Mouse (Mus musculus): ENCODE results near the gene Mef2c. TPM values are rescaled to one million over a fixed set of nuclear protein-coding genes. Genes with fewer than 3 reads are reported as not detected.

Mef2c gene
- total RNA-seq, 2 experiments from 2014 or later: 72.7 to 76.0 TPM

GRCm38 (mm10) chr13:83601741-83602140 lies 97.9 kb downstream of the Mef2c start:
- no peak for DNase-seq (ENCODE audit: low spot score)
- intact Hi-C loops (cut with DNase I): no loop called here

DNA sequence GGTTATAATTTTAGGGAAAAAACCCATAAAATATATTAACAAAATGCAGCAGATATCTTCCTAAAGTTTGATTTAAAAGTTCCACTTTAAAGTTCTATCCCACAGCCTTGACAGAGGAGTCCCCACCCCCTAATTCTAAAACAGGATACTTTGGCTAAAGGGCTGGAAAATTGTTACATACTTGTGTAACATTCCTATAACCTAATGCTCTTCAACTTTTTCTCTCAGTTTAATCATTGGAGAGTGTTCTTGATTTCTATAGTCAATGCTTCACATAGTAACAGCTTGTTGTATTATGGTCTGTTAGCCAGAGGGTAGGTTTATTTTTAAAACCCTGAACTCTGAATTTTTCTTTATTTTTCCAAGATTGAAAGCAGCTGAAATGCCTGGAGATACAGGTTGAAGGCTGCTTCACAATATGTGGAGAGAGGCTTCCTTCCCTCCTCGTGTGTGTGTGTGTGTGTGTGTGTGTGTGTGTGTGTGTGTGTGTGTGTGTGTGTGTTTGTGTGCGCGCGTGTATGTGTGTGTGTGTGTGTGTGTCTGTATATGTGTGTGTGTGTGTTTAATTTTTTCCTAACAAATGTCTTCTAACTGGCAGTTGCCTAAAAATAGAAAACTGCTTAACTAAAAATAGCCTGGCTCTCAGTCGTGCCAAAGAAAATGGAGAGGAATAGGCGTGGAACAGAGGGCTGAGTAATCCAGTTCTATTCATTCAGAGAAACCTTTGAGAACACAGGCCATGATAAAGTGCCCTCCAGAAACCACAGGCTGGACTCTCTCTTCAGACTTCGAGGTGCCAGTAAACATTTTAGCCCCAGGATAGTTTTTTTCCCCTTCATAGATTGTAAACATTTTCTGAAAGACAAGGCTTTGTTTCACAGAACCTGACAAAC lies 99.8 kb downstream of the Mef2c start:
- intact Hi-C loops (cut with DNase I): no loop called here
- no peak for DNase-seq (ENCODE audit: low spot score)

GRCm38 (mm10) chr13:83604320-83604719 lies 100.5 kb downstream of the Mef2c start:
- peak; percentile 44 for DNase-seq (ENCODE audit: low spot score)
- intact Hi-C loops (cut with DNase I): no loop called here

- intact Hi-C loops (cut with DNase I): no loop called here
- no peak for DNase-seq (ENCODE audit: low spot score)
These were observed 101.0 kb downstream of the Mef2c start for GRCm38 (mm10) chr13:83604785-83605184.

GRCm38 (mm10) chr13:83607883-83608581 lies 104.2 kb downstream of the Mef2c start:
- intact Hi-C loops (cut with DNase I): loop anchor here (2.0 kb wide), 1 partner anchor 33 kb away; no protein-coding TSS in a partner anchor
- no peak for DNase-seq (ENCODE audit: low spot score)

DNA sequence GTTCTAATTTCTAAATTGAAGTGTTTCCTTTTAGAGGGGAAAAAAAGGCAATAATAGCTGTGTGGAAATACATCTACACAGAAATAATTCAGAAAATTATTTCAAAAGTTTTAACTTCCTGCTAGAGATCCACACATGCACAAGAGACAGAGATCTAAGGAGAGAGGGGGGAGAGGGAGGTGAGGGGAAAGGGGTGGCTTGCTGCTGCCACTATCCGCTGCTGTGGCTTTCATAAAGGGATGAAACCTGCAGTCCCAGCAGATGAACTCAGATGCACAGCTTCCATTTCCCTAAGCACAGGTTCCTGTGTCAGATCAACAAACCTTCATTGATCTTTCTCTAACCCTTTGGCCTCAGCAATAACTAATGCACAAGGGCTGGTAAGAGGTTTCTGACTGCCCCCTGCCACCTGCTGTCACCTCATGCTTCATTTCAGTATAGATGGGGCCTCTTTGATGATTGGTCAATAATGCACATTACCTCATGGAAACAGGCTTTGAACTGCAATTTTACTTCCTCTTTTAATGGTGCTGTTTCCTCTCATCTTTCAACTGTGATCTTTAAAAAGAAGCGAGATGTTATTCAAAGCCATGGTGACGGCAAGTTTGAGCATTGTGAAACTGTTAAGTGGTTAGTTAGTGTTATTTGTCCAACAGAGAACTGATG lies 105.2 kb downstream of the Mef2c start:
- DNase-seq (ENCODE audit: low spot score): no peak
- intact Hi-C loops (cut with DNase I): no loop called here

- no peak for DNase-seq (ENCODE audit: low spot score)
- intact Hi-C loops (cut with DNase I): no loop called here
These were observed 105.7 kb downstream of the Mef2c start for GRCm38 (mm10) chr13:83609517-83609878.

- intact Hi-C loops (cut with DNase I): loop anchor here (5.0 kb wide), 1 partner anchor 37 kb away; no protein-coding TSS in a partner anchor
- no peak for DNase-seq (ENCODE audit: low spot score)
These were observed 106.3 kb downstream of the Mef2c start for GRCm38 (mm10) chr13:83610124-83610523.

GRCm38 (mm10) chr13:83612195-83612594 lies 108.4 kb downstream of the Mef2c start:
- intact Hi-C loops (cut with DNase I): loop anchor here (5.0 kb wide), 1 partner anchor 35 kb away; no protein-coding TSS in a partner anchor
- DNase-seq (ENCODE audit: low spot score): no peak

DNA sequence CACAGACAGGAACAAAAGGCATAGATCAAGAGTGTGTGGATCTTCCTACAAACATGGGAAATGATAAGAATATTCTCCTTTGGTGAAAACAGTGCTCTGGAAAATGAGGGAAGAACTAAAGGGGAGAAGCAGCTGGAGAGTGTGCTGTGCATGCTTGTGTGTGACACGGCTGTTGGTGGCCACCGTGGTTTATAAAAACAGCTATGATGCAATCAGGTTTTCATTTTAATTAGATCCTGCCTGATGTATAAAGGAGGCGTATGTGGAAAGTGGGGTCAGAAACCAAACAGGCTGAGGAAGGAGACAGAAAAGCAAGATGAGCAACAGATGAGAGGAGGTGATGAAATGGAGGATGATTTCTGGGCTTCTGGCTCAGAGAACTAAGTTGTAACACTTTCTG lies 112.0 kb downstream of the Mef2c start:
- no peak for DNase-seq (ENCODE audit: low spot score)

DNA sequence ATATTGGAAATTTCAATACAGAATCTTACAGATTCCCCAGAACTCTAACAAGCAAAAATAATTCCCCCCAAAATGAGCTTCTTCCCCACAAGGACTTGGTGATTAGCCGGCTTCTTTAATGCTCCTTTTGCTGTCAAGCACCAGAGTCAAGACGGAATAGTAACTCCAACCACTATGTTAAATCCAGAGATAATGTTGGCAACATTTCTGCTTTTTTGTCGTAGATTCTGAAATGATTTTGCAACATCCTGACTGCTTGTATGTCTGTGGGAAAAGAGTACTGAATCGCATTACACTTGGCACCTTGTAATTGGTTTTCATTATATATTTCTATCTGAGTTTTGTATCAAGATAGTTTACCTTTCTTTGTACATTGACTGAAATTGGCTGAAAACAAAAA lies 120.8 kb downstream of the Mef2c start:
- intact Hi-C loops (cut with DNase I): no loop called here
- DNase-seq (ENCODE audit: low spot score): no peak

More for the DNA sequence above, 112.0 kb downstream of the Mef2c start:
- intact Hi-C loops (cut with DNase I): loop anchor here (1.0 kb wide), 1 partner anchor 15 kb away; no protein-coding TSS in a partner anchor

DNA sequence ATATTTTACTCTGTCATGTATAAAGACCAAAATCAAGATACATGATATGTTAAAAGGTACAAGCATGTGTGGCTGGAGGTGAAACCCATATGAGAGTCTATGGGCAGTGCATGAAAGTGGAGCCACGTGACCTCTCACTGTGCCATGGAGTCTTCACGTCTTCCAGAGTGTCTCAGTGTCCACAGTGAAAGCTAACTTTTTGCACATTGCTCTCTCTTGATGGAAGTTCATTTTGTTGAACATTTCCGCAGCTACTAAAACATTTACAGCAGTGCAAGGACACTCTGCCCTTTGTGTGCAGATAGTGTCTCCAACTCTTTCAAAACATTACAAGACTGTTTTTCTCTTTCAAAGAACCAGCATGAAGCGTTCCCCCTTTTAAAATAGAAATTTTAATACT lies 123.6 kb downstream of the Mef2c start:
- intact Hi-C loops (cut with DNase I): no loop called here
- no peak for DNase-seq (ENCODE audit: low spot score)

DNA sequence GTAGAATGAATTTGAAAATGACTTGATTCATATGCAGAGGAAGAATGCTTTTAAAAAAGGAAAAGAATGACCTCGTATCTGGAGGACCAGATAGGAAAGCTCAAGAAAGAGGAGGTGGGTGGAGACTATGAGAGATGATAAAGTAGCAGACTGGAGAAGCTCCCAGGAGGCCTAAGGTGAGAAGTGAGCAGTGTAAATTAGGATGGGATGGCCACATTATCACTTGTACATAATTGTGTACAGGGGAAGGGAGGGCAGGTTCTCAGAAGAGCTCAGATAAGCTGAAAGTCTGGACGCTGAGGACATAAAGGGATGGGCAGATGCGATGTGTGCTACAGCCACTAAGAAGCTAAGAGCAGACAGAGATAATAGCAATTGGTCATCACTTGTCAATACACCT lies 124.3 kb downstream of the Mef2c start:
- no peak for DNase-seq (ENCODE audit: low spot score)
- intact Hi-C loops (cut with DNase I): no loop called here

- no peak for DNase-seq (ENCODE audit: low spot score)
- intact Hi-C loops (cut with DNase I): no loop called here
These were observed 129.3 kb downstream of the Mef2c start for GRCm38 (mm10) chr13:83633155-83633554.

DNA sequence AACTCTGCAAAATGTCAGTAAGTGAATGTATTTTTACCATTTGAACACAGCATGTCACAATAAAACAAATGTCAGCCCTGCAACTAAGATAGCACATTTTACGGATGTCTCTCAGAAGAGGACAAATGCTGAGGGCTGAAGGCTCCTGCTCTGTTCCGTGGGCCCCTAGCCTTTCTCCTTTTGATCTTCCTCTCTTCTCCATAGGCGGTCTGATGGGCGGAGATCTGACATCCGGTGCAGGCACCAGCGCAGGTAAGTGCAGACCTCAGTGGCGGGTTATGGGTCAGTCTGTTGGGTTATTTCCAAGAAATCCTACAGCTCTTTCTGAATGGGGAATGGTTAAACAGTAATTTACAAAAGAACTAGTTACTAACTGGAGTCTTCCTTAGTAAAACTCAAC lies 131.4 kb downstream of the Mef2c start:
- no peak for DNase-seq (ENCODE audit: low spot score)
- intact Hi-C loops (cut with DNase I): no loop called here

DNA sequence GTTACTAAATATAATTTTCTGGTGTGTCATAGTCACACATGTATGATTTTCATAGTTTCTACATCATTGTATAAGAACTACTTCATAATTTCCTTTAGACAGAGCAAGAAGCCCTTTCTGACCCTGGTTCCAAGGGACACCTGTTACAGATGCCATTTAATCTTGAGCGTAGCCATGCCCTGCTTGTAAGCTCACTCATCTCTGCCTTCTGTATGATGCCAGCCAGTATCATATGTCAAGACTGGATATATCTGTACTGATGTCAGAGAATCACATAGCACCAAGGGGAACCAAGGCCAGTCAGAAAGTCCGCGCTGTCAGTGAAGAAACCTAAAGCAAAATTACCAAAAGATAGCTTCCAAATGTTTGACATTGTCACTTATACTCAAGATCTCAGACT lies 133.8 kb downstream of the Mef2c start:
- intact Hi-C loops (cut with DNase I): no loop called here

GRCm38 (mm10) chr13:83638735-83639134 lies 134.9 kb downstream of the Mef2c start:
- intact Hi-C loops (cut with DNase I): no loop called here
- no peak for DNase-seq (ENCODE audit: low spot score)

More for the DNA sequence above, 133.8 kb downstream of the Mef2c start:
- no peak for DNase-seq (ENCODE audit: low spot score)

- intact Hi-C loops (cut with DNase I): loop anchor here (5.0 kb wide), 1 partner anchor 37 kb away; no protein-coding TSS in a partner anchor
- DNase-seq (ENCODE audit: low spot score): no peak
These were observed 145.2 kb downstream of the Mef2c start for GRCm38 (mm10) chr13:83649051-83649450.

GRCm38 (mm10) chr13:83649795-83650476 lies 146.1 kb downstream of the Mef2c start:
- intact Hi-C loops (cut with DNase I): loop anchor here (5.0 to 10.0 kb wide), 4 partner anchors 38 to 575 kb away; no protein-coding TSS in a partner anchor
- no peak for DNase-seq (ENCODE audit: low spot score)

DNA sequence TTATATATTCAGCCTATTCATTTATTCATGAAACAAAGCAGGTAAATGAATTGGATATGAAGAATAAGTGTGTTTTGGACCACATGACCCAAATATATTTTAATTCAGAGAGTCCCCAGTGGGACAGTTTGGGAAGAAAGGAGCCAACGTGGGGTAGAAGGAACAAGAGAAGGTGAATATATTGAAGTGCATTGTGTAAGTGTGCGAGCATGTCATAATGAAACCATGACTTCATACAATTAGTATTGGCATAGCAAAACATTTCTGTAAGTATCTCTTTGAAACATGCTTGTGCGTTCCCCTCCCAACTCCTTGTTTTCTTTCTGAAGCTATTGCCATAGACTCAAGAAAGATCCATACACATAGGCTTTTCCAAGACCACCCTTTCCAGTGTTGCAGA lies 147.0 kb downstream of the Mef2c start:
- no peak for DNase-seq (ENCODE audit: low spot score)
- intact Hi-C loops (cut with DNase I): loop anchor here (5.0 to 10.0 kb wide), 3 partner anchors 129 to 576 kb away; no protein-coding TSS in a partner anchor

All from heart, postnatal 25 days (tissue).